Mouse (Mus musculus) left cerebral cortex, postnatal 25 days (tissue): ENCODE results near the gene Rgs11. TPM values are rescaled to one million over a fixed set of nuclear protein-coding genes. Genes with fewer than 3 reads are reported as not detected.
A peak's percentile ranks its signal among the peaks of the same experiment; 100 is the strongest.

ENCODE experiments used
- DNase-seq, 2 experiments: peaks; one replicate each; pipeline ENCODE4 v3.0.0; 2022; ENCODE audit warnings: low spot score in 2 of 2, mixed read lengths in 1 of 2
- intact Hi-C: fragments of 180-260 bp; cut with DNase I; formaldehyde crosslinking; loops from one replicate; pipeline ENCODE4 v1.15.1; 2025
- total RNA-seq, 2 experiments: library from RNA; stranded (reverse); gene quantifications; 2 replicates each; pipeline ENCODE4 v1.2.3; 2021

The Rgs11 gene
- total RNA-seq, 2 experiments from 2014 or later = 36.6 to 43.5 TPM

- intact Hi-C loops = no loop called here
- no peak for DNase-seq
Observed at GRCm38 (mm10) chr17:26221508-26221907, 18.8 kb downstream of the Rgs11 start.

GRCm38 (mm10) chr17:26225150-26225549 is 22.4 kb downstream of the Rgs11 start:
- no peak for DNase-seq
- intact Hi-C loops = no loop called here

- intact Hi-C loops = no loop called here
- no peak for DNase-seq
Observed at GRCm38 (mm10) chr17:26229776-26230175, 27.0 kb downstream of the Rgs11 start.

GRCm38 (mm10) chr17:26231156-26231555 is 28.4 kb downstream of the Rgs11 start:
- DNase-seq = no peak
- intact Hi-C loops = no loop called here

- intact Hi-C loops = no loop called here
- no peak for DNase-seq
Observed at GRCm38 (mm10) chr17:26232863-26233262, 30.1 kb downstream of the Rgs11 start.

- DNase-seq = no peak
- intact Hi-C loops = no loop called here
Observed at GRCm38 (mm10) chr17:26234386-26234785, 31.6 kb downstream of the Rgs11 start.

- intact Hi-C loops = no loop called here
Observed at GRCm38 (mm10) chr17:26235077-26235815, 32.5 kb downstream of the Rgs11 start.

GRCm38 (mm10) chr17:26237667-26238066 is 34.9 kb downstream of the Rgs11 start:
- DNase-seq = no peak
- intact Hi-C loops = no loop called here

More at GRCm38 (mm10) chr17:26235077-26235815, 32.5 kb downstream of the Rgs11 start:
- DNase-seq = no peak

GRCm38 (mm10) chr17:26239551-26239950 is 36.8 kb downstream of the Rgs11 start:
- intact Hi-C loops = no loop called here
- no peak for DNase-seq

GRCm38 (mm10) chr17:26240120-26240790 is 37.5 kb downstream of the Rgs11 start:
- intact Hi-C loops = loop anchor here (5.0 kb wide), 2 partner anchors 38 to 103 kb away; partner anchors contain the start of genes Axin1 and Rgs11
- no peak for DNase-seq

- DNase-seq = peak in 1 of 2 experiments; percentile 23
- intact Hi-C loops = loop anchor here (5.0 kb wide), 2 partner anchors 39 to 104 kb away; partner anchors contain the start of genes Axin1 and Rgs11
Observed at GRCm38 (mm10) chr17:26240990-26241389, 38.2 kb downstream of the Rgs11 start.

- peak in 1 of 2 experiments; percentile 60 for DNase-seq
- intact Hi-C loops = loop anchor here (1.0 to 5.0 kb wide), 3 partner anchors 9 to 106 kb away; partner anchors contain the start of genes Axin1, Luc7l and Rgs11
Observed at GRCm38 (mm10) chr17:26243471-26244100, 40.8 kb downstream of the Rgs11 start.

GRCm38 (mm10) chr17:26244101-26244841 is 41.5 kb downstream of the Rgs11 start, which contains the start of gene Fam234a:
Gene Fam234a, minus strand, starts transcription at chr17:26244242.
- peak; percentile 93 to 96 for DNase-seq
- intact Hi-C loops = loop anchor here (1.0 to 5.0 kb wide), 3 partner anchors 8 to 107 kb away; partner anchors contain the start of genes Axin1, Luc7l and Rgs11

GRCm38 (mm10) chr17:26251886-26252538 is 49.3 kb downstream of the Rgs11 start:
- intact Hi-C loops = loop anchor here (1.0 to 10.0 kb wide), 2 partner anchors 8 to 953 kb away; partner anchors contain the start of genes Fam234a and Lemd2
- DNase-seq = no peak

GRCm38 (mm10) chr17:26252539-26253251 is 49.9 kb downstream of the Rgs11 start, which contains the start of gene Luc7l:
Gene Luc7l, plus strand, starts transcription at chr17:26252896.
- DNase-seq = peak; percentile 98
- intact Hi-C loops = loop anchor here (1.0 to 10.0 kb wide), 2 partner anchors 8 to 952 kb away; partner anchors contain the start of genes Fam234a and Lemd2

- intact Hi-C loops = loop anchor here (10.0 kb wide), 1 partner anchor 951 kb away; the partner anchor contains the start of gene Lemd2
- no peak for DNase-seq
Observed at GRCm38 (mm10) chr17:26253399-26253798, 50.6 kb downstream of the Rgs11 start.

GRCm38 (mm10) chr17:26255313-26255712 is 52.6 kb downstream of the Rgs11 start:
- DNase-seq = no peak
- intact Hi-C loops = loop anchor here (10.0 kb wide), 1 partner anchor 949 kb away; the partner anchor contains the start of gene Lemd2
